Mouse (Mus musculus) myocyte (in vitro differentiated cells): ENCODE data around the gene Fto. TPM values are rescaled to one million over a fixed set of nuclear protein-coding genes. Genes with fewer than 3 reads are reported as not detected.
A peak's percentile ranks its signal among the peaks of the same experiment; 100 is the strongest.

ENCODE experiments used
- H3K27me3 ChIP-seq: one replicate; pipeline ENCODE4 v1.6.1; 2011; ENCODE audit not compliant: control insufficient read depth, insufficient read depth, insufficient read length
- H3K36me3 ChIP-seq: one replicate; pipeline ENCODE4 v1.6.1; 2011; ENCODE audit not compliant: control insufficient read depth, insufficient read depth
- H3K4me2 ChIP-seq: one replicate; pipeline ENCODE4 v1.6.1; 2011; ENCODE audit warnings: low read depth, control low read depth
- H3K4me3 ChIP-seq: one replicate; pipeline ENCODE4 v1.5.1; 2011; ENCODE audit warnings: mild to moderate bottlenecking, control low read depth, moderate library complexity
- H3K79me2 ChIP-seq: one replicate; pipeline ENCODE4 v1.6.1; 2011; ENCODE audit not compliant: control insufficient read depth, insufficient read depth
- H3ac ChIP-seq: one replicate; pipeline ENCODE4 v1.6.1; 2011; ENCODE audit not compliant: control insufficient read depth, insufficient read length
- CEBPB ChIP-seq: IDR thresholded peaks from 2 replicates; pipeline ENCODE4 v1.6.1; 2011; ENCODE audit warnings: mild to moderate bottlenecking, moderate library complexity; ENCODE audit not compliant: poor library complexity, insufficient read depth, severe bottlenecking
- E2F4 ChIP-seq: IDR thresholded peaks from one replicate; pipeline ENCODE4 v1.6.1; 2011; ENCODE audit warnings: mild to moderate bottlenecking, control low read depth, moderate library complexity; ENCODE audit not compliant: insufficient read depth
- MAX ChIP-seq: IDR thresholded peaks from one replicate; pipeline ENCODE4 v1.6.1; 2011; ENCODE audit warnings: low read depth, mild to moderate bottlenecking, control low read depth
- MYOD1 ChIP-seq, 3 experiments: IDR thresholded peaks; one replicate each; pipeline ENCODE4 v1.6.1; 2011; ENCODE audit warnings: control low read depth in 2 of 3, low read depth in 2 of 3, mild to moderate bottlenecking in 2 of 3, moderate library complexity in 1 of 3; ENCODE audit not compliant: insufficient read length in 2 of 3, control insufficient read depth in 1 of 3
- MYOG ChIP-seq, 3 experiments: IDR thresholded peaks; one replicate each; pipeline ENCODE4 v1.6.1; 2011; ENCODE audit warnings: control low read depth in 2 of 3, low read depth in 2 of 3, mild to moderate bottlenecking in 2 of 3; ENCODE audit not compliant: insufficient read length in 2 of 3, control insufficient read depth in 1 of 3, insufficient read depth in 1 of 3
- POLR2A ChIP-seq: IDR thresholded peaks from one replicate; pipeline ENCODE4 v1.6.1; 2011; ENCODE audit warnings: low read depth, mild to moderate bottlenecking, control low read depth, moderate library complexity; ENCODE audit not compliant: insufficient read length
- POLR2AphosphoS2 ChIP-seq: IDR thresholded peaks from one replicate; pipeline ENCODE4 v1.6.1; 2011; ENCODE audit warnings: low read depth, control low read depth; ENCODE audit not compliant: insufficient read length
- REST ChIP-seq: IDR thresholded peaks from one replicate; pipeline ENCODE4 v1.6.1; 2011; ENCODE audit warnings: mild to moderate bottlenecking, control low read depth, moderate library complexity; ENCODE audit not compliant: insufficient read depth, insufficient read length
- SRF ChIP-seq: IDR thresholded peaks from one replicate; pipeline ENCODE4 v1.6.1; 2011; ENCODE audit warnings: low read depth; ENCODE audit not compliant: control insufficient read depth, insufficient read length
- TCF3 ChIP-seq: IDR thresholded peaks from one replicate; pipeline ENCODE4 v1.6.1; 2011; ENCODE audit warnings: low read depth, control low read depth; ENCODE audit not compliant: insufficient read length
- USF1 ChIP-seq: IDR thresholded peaks from one replicate; pipeline ENCODE4 v1.6.1; 2011; ENCODE audit warnings: low read depth, mild to moderate bottlenecking, control low read depth, moderate library complexity
- polyA plus RNA-seq: library from polyadenylated mRNA; unstranded; fragments of >200 nt; fragmentation: generic; extraction: Trizol; gene quantifications from one replicate; pipeline ENCODE4 v1.2.1, GENCODE M21; 2012; ENCODE audit warnings: missing spikeins

The Fto gene
- polyA plus RNA-seq = 74.1 TPM

- peak within 1 kb of the TSS; percentile 72 for H3K4me3 ChIP-seq
- H3ac ChIP-seq = peak within 1 kb of the TSS; percentile 38
- H3K4me2 ChIP-seq = peak within 1 kb of the TSS; percentile 96
- peaks cover 44% of the 10 kb centered on the region for H3K79me2 ChIP-seq
- no peaks in the 10 kb centered on the region for H3K36me3 ChIP-seq
- TF ChIP-seq MYOD1 (IDR thresholded peaks at IDR 0.05; ENCODE audit: control insufficient read depth in 1 of 3, insufficient read length in 2 of 3, low read depth in 2 of 3) (no peak), REST (no peak), USF1 (no peak), MAX (no peak), POLR2AphosphoS2 (no peak), MYOG (IDR thresholded peaks at IDR 0.05; ENCODE audit: control insufficient read depth in 1 of 3, insufficient read depth in 1 of 3, insufficient read length in 2 of 3, low read depth in 2 of 3) (peak in 1 of 3 experiments; percentile 16), SRF (no peak), POLR2A (peak; percentile 59), CEBPB (no peak), E2F4 (peak; percentile 37)
- H3K27me3 ChIP-seq = no peaks in the 10 kb centered on the region
Observed at GRCm38 (mm10) chr8:91312835-91313832, at the start of gene Fto, which contains the start of gene Rpgrip1l. TSS of gene Fto (plus strand) at chr8:91313525. TSS of gene Rpgrip1l (minus strand) at chr8:91313262.

- Histone ChIP-seq H3ac (no peak overlapping the region), H3K4me2 (no peak overlapping the region), H3K36me3 (no peaks in the 10 kb centered on the region), H3K27me3 (no peaks in the 10 kb centered on the region), H3K4me3 (no peak overlapping the region), H3K79me2 (no peaks in the 10 kb centered on the region)
- TF ChIP-seq E2F4 (no peak), POLR2A (no peak), MAX (no peak), SRF (no peak), USF1 (no peak), MYOD1 (IDR thresholded peaks at IDR 0.05; ENCODE audit: control insufficient read depth in 1 of 3, insufficient read length in 2 of 3, low read depth in 2 of 3) (no peak), POLR2AphosphoS2 (no peak), TCF3 (no peak), CEBPB (no peak)
Observed at GRCm38 (mm10) chr8:91263939-91264338, 49.4 kb upstream of the Fto start.

- H3K4me2 ChIP-seq = no peak overlapping the region
- no peaks in the 10 kb centered on the region for H3K79me2 ChIP-seq
- TF ChIP-seq POLR2A (no peak), USF1 (peak; percentile 5)
- no peak overlapping the region for H3ac ChIP-seq
- no peaks in the 10 kb centered on the region for H3K27me3 ChIP-seq
- no peaks in the 10 kb centered on the region for H3K36me3 ChIP-seq
- H3K4me3 ChIP-seq = no peak overlapping the region
Observed at GRCm38 (mm10) chr8:91264564-91264963, 48.8 kb upstream of the Fto start.

DNA sequence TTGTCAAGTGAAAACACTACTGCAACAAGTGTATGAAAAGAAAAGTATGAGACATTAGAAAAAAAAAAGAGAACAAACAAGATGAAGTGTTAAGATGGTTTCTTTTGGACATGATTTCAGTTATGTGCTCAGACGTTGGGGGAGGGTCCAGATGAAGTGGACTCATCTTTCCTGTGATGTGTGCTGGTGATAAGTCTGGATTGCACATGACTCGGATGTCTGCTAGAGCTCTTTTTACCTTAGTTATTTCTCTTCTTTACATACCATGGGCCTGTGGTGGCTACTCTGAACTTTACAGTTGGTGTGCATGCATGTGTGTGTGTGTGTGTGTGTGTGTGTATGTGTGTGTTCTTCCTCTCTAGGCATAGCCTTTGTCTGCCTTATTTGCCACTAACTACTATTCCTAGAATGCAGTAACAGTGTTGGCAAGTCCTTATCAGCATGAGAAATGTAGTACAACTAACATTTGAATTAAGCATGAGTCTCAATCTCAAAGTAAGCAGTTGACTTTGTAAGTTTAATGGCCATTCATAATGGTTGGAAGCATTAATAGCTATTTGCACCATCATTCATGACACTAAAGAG is 43.9 kb upstream of the Fto start:
- no peak overlapping the region for H3K4me2 ChIP-seq
- H3K4me3 ChIP-seq = no peak overlapping the region
- H3K27me3 ChIP-seq = no peaks in the 10 kb centered on the region

DNA sequence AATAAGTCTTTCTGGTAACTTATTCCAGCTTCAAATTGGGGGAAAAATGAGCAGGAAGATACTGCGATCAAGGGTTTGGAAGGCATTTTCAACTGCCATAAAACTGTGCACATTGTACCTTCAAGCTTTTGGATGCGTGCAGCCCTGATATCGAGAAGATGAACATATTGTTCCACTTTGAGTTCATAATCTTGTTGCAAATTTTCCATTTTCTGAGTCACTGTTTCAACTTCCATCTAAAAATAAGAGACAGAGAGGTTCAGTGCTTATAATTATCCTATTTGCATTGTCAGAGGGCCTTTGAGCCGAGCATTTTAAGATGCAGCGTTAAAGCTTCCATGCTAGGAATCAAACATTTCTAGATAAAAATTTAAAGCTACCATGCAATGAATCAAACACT is 39.8 kb upstream of the Fto start:
- no peak overlapping the region for H3K4me3 ChIP-seq
- no peak overlapping the region for H3ac ChIP-seq
- no peaks in the 10 kb centered on the region for H3K27me3 ChIP-seq
- H3K4me2 ChIP-seq = no peak overlapping the region
- no peaks in the 10 kb centered on the region for H3K36me3 ChIP-seq
- no peaks in the 10 kb centered on the region for H3K79me2 ChIP-seq
- no peak for TF ChIP-seq TCF3
- no peak for TF ChIP-seq CEBPB
- TF ChIP-seq USF1 = no peak
- no peak for TF ChIP-seq E2F4
- no peak for TF ChIP-seq MYOD1 (IDR thresholded peaks at IDR 0.05; ENCODE audit: control insufficient read depth in 1 of 3, insufficient read length in 2 of 3, low read depth in 2 of 3)
- no peak for TF ChIP-seq SRF
- TF ChIP-seq MYOG (IDR thresholded peaks at IDR 0.05; ENCODE audit: control insufficient read depth in 1 of 3, insufficient read depth in 1 of 3, insufficient read length in 2 of 3, low read depth in 2 of 3) = no peak

More for the DNA sequence above, 43.9 kb upstream of the Fto start:
- TF ChIP-seq E2F4 (no peak), POLR2AphosphoS2 (no peak)
- no peaks in the 10 kb centered on the region for H3K36me3 ChIP-seq
- H3K79me2 ChIP-seq = no peaks in the 10 kb centered on the region
- H3ac ChIP-seq = no peak overlapping the region
